Mouse (Mus musculus) fibroblast of lung, adult 2 months (primary cell): ENCODE data around the gene Gm10837.

ENCODE experiments used
- DNase-seq: peaks from one replicate; pipeline ENCODE4 v3.0.0-alpha.2; 2011; ENCODE audit warnings: low read depth

The Gm10837 gene

DNA sequence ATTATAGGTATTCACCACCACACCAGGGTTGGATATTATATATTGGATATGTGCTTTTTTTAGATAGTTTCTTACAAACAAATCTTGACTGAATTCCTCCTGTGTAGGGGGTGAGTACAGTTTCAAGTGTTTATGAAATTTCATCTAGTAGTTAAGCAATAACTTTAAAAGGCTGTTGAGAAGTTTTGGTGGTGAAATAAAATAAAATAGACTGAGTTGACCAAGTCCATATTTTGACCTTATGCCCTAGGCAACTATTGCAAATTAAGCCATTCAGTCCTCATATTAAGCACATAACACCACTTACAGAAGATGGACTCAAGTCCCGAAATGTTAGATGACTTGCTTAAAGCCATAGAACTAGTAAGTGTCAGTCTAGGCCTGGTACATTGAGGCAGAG, 45.6 kb downstream of the Gm10837 start:
- no peak for DNase-seq
